Mouse (Mus musculus): ENCODE measurements around the gene Tprg.
A peak's percentile ranks its signal among the peaks of the same experiment; 100 is the strongest.

Gene Tprg

DNA sequence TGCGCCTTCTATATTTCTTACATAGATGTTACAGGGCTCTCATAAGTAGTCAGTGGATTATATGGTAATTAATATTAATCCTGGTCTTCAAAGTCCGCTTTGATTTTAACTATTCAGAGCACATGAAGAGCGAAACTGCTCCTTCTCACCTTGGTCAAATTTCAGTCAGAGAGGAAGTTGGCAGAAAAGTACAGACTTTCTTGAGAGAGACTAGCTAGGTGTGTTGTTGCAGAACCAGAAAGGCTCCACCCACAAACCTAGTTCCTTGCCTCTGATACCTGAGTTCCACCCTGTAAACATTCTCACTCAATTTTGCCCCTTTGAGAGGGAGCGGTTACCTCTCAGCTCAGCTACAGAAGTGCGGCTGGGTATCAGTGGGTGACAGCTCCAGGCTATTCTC is at the start of gene Tprg:
TSS of gene Tprg (plus strand) at position 301 of the 400 bp plus-strand sequence.
- DNase-seq (ENCODE audit: low spot score in 2 of 2) = no peak

DNA sequence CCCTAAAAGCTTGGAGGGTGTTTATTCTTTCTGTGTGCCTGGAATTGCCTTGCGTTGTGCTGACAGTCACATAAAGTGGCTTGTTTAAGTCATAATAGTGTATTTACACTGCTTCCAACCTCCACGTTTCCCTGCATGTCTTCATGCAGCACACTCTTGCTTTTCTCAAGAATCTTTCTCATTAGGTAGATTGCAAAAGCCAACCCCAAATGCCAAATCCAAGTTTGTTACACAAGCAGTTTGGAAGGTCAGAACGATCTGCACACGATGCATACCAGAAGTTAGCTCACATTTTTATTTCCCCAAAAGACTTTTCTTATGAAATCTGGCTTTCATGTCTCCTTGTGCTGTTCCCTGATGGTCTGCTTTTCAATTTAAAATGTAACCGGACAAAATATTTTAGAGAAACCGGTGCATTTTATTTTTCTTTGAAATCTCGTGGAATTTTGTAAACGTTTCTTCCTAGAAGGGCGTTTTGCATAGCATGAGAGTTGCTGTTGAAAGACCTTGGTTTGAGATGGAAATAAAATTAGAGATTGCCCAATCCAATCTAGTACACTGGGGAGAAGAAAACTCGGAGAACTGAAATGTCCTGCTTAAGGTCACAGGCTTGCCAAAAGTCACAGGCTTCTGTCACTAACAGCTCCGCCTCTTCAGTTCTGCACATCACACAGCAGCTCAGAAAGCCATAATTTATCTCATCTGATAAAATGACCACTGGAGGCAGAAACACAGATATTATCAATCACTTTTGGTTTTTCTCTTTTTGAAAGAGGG is 48.2 kb upstream of the Tprg start:
- DNase-seq (ENCODE audit: low spot score in 2 of 2) = no peak

DNA sequence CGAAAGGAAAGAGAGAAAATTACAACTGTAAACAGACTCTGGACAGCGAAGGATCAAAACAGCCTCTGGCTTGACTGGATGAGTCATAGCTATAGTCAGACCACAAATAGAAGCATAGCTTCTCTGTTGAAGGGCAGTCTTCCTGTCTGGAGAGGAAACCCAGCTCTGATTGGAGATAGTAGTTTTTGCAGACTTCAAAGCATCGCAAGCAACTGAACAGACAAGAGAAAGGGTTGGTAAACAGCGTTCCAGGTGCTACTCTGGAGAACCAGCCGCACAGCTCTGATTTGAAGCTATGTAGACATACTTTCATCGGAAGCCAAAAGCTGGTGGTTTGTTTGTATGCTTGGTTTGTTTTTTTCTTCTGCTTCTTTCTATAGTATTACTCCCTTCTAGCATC is 37.7 kb upstream of the Tprg start:
- no peak for DNase-seq (ENCODE audit: low spot score in 2 of 2)

DNA sequence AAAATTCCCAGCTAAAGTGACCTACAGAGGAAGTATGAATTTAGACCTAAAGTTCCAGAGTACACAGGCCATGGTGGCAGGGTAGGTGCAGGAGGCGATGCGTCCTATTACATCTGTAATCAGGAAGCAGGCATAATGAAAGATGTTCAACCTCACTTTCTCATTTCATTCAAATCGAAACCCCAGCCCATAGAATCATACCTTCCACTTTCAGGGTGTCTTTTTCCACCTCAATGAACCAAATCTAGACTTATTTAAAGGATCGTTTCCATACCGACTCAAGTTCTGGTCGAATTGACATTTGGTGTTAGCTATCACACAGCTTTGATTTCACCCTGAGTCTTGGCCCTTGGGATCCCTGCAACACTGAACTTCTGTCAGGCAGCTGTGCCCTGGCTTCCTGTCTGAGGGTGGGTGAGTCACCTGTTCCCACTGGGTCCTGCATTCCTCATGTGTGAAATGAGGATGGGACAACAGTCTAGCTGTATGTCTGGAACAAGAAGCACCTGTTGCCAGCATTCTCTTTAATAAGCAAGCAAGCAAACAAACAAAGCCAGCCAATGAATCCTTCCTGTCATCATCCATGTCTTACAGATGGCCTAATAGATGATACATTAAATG is 36.4 kb upstream of the Tprg start:
- no peak for DNase-seq (ENCODE audit: low spot score in 2 of 2)

DNA sequence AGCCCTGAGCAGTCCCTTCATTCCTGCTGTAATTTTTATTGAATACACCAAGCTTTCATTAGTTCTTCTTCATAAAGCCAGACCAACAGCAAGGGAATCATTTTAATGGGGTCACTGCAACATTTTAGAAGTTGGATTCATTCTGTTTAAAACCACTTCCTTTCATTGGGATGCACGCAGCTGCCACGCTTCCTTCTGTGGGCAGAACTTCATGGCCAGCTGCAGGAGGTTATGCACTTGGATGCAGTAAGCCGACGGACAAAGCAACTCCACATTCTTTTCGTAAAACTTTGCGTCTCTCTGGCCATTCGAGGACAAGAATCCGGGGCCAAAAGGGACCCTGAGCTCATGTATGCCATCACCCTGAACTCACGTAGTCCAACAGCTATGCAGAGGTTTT is 35.5 kb upstream of the Tprg start:
- DNase-seq (ENCODE audit: low spot score in 2 of 2) = no peak

DNA sequence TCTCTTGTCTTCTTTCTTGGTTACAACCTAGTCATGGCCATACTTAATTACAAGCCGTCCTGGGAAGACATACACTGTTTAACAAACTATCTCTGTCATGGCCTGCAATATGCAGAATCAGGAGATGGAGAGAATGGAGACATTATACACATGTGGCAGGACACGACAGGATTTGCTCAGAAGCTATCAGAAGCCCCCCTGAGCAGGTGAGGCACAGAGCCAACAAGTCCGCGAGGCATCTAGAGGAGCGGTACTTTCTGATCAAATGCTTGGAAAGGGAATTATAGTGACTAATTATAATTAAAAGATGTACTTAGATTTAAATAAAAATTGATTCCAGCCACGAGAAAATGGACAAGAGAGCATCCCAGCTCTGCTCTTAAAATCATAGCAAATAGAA is 32.0 kb upstream of the Tprg start:
- no peak for DNase-seq (ENCODE audit: low spot score in 2 of 2)

DNA sequence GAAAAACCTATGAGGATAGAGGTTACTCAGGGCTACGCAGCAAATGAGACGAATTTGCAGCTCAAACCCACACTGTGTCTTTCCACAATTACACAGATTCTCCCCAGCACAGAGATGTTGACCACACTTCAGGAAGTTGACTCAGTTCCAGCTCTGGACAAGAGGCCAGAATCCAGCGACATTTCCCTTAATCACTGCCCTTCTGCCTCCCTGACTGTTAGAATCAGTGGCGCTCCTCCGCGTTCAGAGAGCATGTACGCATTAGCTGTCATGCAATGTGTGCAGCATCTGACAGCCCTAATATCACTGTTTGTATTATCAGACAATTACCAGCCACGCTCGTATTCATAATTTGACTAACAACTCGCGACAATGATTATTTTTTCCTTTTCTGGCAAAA is 31.4 kb upstream of the Tprg start:
- no peak for DNase-seq (ENCODE audit: low spot score in 2 of 2)

DNA sequence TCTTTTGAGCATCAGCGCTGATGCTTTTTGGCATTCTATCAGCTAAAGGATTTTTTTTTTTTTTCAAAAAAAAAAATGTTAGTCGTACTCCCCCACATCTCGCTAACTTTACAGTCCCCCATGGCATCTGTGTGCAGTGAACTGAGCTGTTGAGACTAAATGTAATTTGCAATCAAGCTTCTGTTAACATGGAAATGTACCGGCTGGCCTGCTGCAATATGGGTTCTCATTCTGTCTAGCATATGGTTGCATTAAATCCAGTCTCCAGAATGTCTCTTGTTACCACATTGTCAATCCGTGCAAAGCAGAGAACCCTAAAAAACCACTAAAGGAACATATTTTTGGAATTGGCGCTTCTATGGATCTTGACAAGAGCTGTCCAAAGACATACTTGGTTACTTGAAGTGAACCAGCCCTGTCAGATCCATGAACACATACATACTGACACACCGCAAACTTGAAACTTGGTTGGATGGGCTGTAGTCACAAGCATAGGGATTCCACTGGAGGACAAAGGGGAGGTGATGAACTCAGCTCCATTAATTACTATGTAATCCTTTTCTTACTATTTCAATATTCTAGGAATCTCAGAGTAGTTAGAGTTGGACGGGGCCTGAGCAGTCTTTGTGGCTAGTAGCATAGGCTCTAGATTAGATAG is 30.9 kb upstream of the Tprg start:
- DNase-seq (ENCODE audit: low spot score in 2 of 2) = no peak

DNA sequence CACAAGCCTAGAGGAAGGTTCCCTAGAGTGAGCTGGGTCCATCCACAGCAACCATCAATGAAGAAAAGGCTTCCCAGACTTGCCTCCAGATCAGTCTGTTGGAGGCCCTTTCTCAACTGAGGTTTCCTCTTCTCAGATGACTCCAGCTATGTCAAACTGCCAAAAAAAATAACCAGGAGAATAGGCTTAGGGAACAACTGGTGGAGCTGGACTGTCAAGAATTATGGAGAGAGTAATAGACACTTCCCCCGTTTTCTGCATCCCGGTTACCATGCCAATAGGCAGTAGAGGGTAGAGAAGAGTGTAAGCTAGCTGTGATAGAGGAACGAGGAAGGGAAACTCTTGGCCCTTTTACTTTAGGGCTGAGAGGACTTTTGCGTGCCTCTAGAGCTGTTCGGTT is 24.3 kb upstream of the Tprg start:
- no peak for DNase-seq (ENCODE audit: low spot score in 2 of 2)

DNA sequence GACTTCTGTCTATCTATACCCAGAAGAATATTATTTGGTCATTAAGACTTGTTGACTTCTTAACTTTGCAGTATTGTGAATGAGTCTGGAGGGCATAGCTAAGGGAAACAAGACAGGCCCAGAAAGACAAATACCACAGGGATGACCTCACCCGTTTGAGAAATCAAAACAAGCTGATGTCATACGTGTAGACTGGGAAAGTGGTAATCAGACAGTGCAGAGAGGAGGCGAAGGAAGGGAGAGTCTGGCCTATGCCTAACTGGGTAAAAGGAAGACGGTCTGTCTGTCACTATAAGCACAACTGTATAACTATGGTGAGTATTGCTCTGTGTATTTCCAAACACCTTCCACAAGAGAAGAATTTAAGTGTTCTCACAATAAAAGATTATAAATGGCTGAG is 23.7 kb upstream of the Tprg start:
- no peak for DNase-seq (ENCODE audit: low spot score in 2 of 2)

DNA sequence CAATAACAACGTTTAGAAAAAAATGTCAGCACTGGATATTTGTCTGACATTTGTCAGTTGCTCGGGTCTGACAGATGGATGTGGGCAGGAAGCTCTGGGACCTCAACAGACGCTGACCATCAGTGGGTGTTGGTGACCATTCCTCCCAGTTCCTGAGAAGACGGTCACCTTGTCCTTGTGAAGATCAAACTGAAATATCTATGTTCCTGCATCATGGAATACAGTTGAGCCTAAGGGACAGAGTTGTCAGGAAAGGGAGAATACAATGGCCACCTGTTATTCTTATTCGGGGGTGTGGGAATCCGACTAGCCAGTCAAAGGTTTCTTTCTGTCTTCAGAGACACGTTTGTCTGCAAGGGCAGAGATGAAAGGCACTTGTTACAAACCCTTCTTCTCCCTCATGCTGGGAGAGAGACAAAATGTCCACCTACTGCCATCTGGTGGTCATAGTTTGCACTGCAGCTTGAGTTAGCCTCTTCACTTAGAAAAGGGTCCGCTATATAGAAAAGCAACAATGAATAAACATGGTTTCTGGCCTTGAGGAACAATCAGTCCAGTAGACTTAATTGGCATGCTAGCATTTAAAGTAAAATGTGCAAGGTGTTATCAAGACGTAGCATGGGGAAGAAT is 23.0 kb upstream of the Tprg start:
- DNase-seq (ENCODE audit: low spot score in 2 of 2) = peak; percentile 48 to 59

DNA sequence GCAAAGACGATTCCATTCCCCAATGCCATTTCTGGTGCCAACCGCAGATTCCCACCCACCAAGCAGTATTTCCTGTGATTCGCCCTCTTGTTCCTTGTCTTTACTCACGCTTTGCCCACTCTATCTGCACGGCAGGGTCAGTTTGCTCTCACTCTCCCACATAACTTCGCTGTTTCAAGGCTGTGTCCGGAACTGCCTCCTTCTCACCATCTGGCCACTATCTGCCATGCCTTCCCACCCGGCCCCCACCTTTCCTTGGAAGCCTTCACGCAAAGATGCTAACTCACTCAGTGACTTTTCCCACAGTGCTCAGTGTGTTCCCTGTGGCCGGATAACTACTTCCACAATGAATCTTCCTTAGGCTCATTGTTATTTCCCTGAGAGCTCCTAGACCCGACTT is 21.4 kb upstream of the Tprg start:
- no peak for DNase-seq (ENCODE audit: low spot score in 2 of 2)

DNA sequence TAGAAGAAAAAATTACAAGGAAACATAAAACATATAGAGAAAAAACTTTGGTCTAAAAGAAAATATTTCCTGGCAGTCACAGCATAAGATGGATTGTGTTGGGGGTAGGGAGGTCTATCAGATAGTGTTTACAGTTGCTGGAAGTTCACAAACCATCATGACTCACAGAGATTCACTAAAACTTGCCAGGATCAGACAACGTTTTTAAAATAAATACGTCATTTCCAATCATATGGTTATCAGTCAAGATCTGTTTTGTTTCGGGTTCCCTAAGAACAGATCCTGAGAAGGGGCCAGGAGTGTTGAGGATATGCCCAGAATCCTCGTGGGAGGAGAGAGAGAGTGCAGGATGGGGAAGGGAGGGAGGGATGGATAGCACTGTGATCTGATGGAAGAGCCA is 18.3 kb upstream of the Tprg start:
- DNase-seq (ENCODE audit: low spot score in 2 of 2) = no peak

DNA sequence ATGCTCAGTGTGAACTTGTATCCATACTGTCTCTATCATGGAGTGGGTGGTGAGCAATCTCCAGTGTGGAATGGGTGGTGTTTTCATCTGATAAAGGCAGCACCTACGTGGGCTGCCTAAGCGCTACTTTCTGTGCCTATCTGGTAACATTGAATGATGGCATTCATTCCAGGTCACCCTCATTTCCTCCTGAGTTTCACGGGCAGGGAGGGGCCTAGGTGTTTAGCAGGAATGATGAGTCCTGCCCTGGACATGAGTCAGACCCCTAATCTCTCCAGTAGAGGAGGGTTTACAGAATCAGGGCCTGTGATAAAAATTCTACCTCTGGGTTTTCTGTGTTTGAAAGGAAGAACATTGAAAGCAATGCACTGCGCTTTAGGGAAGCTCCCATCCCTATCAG is 4.1 kb upstream of the Tprg start:
- DNase-seq (ENCODE audit: low spot score in 2 of 2) = no peak

DNA sequence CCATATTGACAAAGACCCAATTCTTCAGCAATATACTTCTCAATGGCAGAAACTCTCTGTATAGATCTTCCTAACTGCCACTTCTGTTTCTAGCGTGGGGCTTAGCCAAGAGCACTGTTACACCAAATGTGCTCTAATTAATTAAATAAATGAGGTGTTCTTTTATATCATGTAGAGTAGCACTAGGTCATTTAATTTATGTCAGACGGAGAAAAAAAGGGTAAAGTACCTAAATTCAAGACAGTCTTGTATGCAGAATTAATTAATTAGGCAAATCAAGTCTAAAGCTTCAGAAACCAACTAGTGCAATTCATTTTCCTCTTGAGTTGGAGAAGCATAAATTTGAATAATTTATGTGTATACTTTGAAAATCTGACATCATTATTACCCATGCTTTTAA is 7.1 kb downstream of the Tprg start:
- DNase-seq (ENCODE audit: low spot score in 2 of 2) = no peak

DNA sequence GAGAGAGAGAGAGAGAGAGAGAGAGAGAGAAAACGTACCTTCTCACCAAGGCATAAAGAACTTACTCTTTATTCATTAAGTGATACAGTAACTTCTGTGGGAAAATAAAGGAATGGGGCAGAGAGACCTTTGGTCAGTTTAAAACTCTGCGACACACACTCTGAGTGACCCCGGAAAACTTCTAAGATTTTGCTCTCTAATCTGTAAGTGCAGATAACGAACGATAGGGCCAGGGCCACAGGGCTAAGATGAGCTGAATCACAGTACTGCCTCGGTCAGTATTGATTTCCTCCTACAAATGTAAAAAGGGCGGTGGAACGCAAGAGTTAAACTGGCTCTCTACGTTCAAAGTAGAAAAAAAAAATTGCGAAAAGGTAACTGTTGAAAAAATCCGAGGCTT is 8.9 kb downstream of the Tprg start:
- DNase-seq (ENCODE audit: low spot score in 2 of 2) = no peak

DNA sequence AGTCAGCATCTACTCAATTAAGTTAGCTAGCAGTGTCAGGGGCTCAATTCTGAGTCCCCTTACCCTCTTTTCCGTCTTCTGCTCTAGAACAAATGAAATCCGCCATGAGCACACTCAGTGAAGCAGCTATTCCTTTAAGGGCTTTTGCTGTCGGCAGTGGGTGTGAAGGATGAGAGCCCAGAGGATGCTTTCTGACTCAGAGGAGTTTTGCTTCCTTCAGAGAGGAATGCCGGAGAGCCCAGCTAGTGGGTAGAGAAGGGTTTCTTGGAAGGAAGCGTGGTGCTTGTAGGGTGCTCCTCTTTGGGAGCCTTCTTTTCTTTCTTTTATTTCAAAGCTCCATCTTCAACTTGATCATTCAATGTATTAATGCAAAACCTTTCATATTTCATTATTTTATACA is 10.1 kb downstream of the Tprg start:
- DNase-seq (ENCODE audit: low spot score in 2 of 2) = no peak

DNA sequence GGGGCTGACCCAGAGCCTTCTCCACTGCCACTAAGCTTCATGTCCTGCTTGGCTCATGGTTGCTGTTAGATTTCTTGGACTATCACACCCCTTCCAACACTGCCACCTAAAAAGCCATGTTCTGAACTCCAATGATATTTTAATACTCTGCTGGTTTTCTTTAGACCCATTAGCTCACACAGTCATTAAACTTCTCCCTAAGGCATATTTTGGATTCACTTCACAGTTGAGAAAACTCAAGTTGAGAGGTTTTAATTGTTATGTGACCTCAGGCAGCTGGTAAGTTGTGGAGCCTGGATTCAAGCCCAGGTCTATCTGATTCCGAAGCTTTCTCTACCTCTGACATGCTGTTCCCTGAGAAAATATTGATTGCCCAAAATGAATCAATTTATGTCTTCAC is 11.6 kb downstream of the Tprg start:
- no peak for DNase-seq (ENCODE audit: low spot score in 2 of 2)

DNA sequence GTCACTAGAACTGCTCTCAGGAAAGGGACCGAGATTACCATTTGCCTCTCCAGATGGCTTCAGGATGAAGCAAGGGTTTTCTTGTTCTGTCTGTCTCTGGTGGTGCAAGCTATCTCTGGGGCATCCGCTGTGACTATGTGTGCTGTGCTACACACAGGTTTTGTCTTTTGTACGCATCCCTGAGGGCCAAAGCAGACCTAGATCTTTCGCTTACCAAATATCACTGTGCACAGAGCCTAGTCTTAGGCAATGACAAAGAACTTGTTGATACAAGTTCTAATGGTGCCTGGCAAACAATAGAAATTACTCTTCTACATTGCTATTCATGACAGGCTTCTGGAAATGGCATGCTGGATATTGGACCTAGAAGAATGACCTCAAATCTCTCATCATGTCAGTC is 16.0 kb downstream of the Tprg start:
- DNase-seq (ENCODE audit: low spot score in 2 of 2) = no peak

DNA sequence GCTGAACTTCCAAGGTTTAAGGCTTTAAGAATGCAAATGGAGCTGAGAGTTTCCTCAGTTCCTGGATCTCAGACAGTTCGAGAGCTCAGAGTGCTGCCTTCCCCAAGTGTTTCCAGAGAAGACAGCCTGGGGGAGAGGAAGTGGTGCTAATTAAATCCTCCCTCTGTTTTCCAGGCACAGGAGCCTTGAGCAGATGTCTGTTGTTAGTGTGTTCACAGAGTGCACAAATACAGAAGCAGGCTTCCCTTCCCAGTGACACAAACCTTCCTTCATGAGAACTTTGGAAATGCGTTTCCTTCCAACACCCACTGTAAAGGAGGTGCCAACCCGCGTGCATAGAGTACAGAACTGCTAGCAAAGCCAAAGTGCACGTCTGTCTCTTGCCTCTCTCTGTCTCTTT is 27.4 kb downstream of the Tprg start:
- no peak for DNase-seq (ENCODE audit: low spot score in 2 of 2)

DNA sequence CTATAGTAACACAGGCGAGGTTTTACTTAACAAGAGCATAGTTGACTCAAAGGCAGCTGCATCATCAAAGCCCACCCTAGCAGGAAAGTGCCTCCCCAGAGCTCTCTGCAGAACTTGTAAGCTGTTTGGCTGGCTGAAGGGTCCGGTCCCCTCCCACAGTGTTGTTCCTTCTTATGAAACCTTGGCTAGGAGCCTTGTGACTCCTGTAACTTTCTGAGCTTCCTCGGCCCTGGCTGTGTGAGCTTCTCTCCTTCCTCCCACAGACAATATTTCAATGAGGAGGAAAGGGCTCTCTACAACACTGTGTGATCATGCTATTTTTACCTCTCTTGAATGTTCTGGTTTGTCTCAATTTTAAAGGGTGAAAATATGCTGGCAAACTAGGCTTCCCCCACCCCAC is 28.5 kb downstream of the Tprg start:
- DNase-seq (ENCODE audit: low spot score in 2 of 2) = no peak

DNA sequence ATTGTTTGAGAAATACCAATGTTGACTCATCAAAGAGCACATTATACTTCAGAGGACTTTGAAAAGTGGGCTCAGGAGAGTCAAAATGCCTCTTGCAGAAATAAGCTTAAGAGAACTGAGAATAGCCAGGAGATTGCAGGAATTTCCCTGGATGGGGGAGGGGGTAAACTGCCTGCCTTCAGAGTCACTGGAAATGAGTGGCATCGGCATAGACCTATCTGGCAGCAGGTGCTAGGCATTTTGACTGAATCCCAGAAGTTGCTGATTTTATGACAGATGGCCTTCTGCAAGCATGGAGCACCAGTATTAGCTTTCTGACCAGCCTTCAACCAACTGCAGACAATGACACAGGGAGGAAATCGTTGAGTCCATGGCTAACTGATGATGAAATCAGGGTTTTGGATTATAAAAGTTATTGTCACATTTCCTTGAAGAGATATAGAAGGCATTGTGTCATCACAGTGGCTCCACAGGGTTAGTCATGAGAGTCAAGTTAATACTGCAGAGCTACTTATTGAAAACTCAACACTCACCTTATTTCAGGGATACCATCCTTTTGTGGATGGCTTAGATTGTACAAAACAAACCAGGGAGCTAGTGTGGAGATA is 39.1 kb downstream of the Tprg start:
- no peak for DNase-seq (ENCODE audit: low spot score in 2 of 2)
